Mouse (Mus musculus): Measurements from ENCODE around the gene Celf6.

GRCm38 (mm10) chr9:59565600-59565999 lies 12.1 kb upstream of the Celf6 start:
- TF ChIP-seq CTCF (IDR thresholded peaks at IDR 0.05; ENCODE audit: extremely low read depth, insufficient read length, insufficient replicate concordance, low read depth, low read length), result peak; percentile 88; the same call in 1 of the 2 replicates
- no peak for TF ChIP-seq POLR2A (IDR thresholded peaks at IDR 0.05; ENCODE audit: low read depth, low read length)
